Mouse (Mus musculus) heart, postnatal 0 days (tissue): Measurements from ENCODE around the gene Arl8a.

Experiments
- CTCF ChIP-seq: IDR thresholded peaks from 2 replicates; pipeline ENCODE4 v1.5.1; 2016; ENCODE audit warnings: antibody characterized with exemption, control low read depth, low read depth
- EP300 ChIP-seq: IDR thresholded peaks from 2 replicates; pipeline ENCODE4 v1.6.1; 2016; ENCODE audit warnings: antibody characterized with exemption, low read depth

- peak; percentile 87 for TF ChIP-seq CTCF
- TF ChIP-seq EP300, result no peak
These were observed 40.7 kb upstream of the Arl8a start for GRCm38 (mm10) chr1:135105951-135106350.
